Mouse (Mus musculus): ENCODE measurements around the gene Ccdc157.
"Not testable (repeated sequence)": the region's sequence is repeated elsewhere in the genome, so short reads cannot be mapped to it uniquely, and the experiment has no call there.

The Ccdc157 gene

DNA sequence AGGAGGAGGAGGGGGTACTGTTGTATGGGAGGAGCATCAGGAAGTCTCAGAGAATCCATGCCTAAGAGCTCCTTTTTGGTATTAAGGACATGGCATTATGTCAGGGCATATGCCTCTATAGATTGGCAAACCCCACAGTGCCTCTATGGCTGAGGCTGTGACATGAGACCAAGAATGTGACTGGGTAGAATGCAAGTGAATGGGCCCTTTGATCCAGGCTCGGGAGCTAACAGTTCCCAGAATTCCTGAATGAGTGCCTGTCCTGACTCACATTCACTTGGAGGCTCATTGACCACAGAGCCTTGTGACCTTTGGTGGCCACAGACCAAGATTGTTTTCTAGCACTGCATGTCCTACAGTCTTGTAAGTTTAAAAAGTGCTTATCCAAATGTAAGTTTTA, 22.0 kb upstream of the Ccdc157 start:
- DNase-seq (ENCODE audit: low spot score): no peak

DNA sequence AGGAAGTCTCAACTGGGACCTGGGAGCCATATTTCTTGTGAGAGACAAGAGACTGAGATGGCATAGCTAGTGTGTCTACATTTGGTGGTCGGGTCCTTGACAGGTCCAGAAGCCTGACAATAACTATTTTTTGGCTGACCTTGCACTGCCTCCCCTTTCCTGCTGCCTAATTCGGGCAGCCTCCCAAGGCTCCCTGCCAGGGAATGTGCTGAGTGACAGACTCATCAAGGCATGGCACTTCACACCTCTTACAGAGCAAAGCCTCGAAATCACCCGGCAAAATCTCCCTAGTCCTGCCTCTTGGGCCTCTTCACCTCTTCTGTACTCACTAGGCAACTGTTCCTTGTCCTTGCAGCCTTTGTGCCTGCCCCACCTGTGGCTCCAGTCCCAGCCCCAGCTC, 17.6 kb upstream of the Ccdc157 start:
- DNase-seq (ENCODE audit: low spot score): no peak

DNA sequence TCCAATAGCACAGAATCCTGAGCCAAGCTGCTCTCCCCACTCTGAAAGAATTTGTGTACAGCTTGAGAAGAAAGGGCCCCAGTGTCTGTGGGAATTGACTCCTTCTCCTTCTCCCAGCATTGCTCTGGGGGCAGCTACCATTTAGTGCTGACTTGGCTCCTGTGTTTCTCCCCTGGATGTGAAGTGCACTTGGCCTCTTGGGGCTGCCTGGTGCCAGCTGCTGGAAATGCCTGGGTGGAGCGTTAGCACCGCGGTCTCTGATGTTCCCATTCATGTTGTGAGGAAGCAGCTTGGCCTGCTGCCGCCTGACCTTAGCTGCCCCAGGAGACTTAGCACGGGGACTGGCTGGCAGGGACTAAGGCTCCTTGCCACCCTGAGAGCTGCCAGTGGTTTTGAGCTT, 14.5 kb upstream of the Ccdc157 start:
- no peak for DNase-seq (ENCODE audit: low spot score)

DNA sequence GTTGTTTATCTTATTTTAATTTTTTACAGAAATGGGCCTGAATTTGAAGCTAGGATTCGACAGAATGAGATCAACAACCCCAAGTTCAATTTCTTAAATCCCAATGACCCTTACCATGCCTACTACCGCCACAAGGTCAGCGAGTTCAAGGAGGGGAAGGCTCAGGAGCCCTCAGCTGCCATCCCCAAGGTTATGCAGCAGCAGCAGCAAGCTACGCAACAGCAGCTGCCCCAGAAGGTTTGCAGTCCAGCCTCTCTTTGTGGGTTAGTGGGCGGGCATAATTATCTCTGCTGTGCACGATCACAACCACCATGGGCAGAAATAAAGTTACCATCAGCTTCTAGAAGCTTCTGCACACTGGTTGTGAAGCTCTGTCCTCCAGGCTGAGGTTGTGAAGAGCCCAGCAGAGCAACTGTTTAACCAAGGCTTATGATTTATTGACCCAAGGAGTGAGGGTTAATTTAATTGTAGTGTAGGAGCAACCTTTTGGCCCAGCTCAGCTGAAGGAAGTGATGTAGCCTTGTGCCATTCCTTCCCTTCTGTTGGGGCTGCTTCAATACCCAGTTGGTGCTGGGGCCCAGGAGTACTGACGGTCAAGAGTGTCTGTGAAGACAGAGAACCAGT, 6.5 kb upstream of the Ccdc157 start:
- no peak for DNase-seq (ENCODE audit: low spot score)

DNA sequence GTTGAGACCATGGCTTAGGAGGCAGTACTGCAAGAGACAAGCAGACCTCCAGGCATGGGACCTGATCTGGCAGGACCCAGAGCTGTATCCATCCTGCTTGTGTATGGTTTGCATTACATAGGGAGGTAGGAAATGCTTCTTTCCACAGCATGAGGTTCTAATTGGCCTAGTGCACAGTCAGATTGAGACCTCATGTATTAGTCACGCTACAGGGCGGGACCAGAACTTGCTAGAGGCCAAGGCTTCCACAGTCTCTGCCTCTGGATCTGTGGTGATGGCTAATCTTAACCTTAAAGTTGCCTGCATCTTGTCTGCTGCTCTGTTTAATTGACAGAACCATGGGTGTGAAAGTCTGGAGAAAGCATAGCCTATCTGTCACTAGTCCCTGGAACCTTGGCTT, 4.6 kb upstream of the Ccdc157 start:
- no peak for DNase-seq (ENCODE audit: low spot score)

DNA sequence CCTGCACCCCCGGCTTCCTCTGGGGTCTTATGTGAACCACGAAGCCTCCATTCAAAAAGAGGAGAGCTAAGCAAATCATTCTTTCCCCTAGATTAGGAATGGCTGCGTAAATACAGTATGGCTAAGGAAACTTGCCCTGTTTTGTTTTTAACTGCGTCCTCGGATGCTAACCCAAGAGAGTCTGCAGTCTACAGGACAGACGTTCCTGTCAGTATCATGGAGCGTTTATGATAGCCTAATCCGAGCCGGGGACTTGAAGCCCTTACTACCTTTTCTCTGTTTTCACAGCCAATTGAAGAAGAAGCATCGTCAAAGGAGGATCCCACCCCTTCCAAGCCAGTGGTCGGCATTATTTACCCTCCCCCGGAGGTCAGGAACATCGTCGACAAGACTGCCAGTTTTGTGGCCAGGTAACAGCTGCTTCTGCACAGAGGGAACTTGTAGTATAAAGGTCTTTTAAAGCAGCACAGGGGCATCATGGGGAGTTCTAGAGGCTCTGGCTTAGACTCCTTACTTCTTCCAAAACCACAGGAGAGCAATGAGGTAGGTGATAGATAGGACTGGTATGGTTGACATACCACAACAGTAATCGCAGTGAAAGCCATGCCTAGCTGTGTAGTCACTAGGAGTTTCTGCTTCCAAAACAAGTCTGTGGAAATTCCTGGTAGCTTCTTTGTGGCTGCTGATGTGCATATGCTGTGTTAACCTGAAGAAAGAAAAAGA, 826 bp upstream of the Ccdc157 start:
- no peak for DNase-seq (ENCODE audit: low spot score)

DNA sequence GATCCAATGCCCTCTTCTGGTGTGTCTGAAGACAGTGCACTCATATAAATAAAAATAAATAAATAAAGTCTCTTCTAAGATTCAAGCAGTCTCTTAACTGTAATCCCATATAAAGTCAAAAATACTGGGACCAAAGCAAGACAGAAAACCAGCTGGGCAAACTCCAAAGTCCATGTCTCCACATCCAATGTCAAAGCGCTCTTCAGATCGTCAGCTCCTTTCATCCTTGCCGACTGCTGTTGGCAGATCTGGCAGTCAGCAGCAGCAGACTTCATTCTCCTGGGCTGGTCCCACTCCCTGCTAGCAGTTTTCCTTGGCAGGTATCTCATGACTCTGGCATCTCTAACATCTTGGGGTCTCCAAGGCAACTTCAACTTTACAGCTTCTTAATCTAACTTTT, 1.4 kb downstream of the Ccdc157 start:
- DNase-seq (ENCODE audit: low spot score): no peak

DNA sequence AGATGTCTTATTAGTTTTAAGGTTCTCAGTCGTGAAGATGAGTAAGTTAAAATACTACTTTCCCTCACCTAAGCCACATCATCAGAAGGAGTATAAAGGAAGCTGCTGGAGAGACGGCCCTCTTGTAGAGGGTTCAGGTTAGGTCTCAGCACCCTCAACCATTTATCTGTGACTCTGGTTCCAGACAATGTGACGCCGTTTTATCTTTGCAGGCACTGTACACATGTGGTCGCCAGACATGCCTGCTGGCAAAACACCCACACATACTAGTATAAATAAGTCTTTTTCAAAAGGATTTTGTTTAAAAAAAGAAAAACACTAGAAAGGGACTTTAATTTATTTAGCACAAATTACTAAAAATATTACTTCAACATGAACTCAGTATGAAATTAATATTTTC, 4.5 kb downstream of the Ccdc157 start:
- DNase-seq (ENCODE audit: low spot score): no peak

DNA sequence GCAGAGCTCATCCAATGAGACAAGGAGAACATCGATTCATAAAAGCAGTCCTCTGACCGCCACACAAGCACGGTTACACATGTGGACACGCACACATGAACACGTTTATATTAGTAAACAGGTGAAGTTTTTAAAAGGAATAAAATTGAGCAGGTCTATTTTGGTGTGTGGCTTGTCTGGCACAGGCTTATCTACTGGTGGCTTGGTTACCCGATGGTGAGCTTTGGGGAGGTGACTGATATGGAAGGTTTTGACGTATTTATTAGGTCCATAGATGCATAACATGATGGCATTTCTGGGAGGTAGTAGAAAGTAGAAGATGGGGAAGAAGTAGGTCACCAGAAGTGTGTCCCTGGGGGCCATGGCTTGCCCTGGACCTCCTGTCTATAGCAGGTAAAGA, 6.4 kb downstream of the Ccdc157 start:
- DNase-seq (ENCODE audit: low spot score): no peak

DNA sequence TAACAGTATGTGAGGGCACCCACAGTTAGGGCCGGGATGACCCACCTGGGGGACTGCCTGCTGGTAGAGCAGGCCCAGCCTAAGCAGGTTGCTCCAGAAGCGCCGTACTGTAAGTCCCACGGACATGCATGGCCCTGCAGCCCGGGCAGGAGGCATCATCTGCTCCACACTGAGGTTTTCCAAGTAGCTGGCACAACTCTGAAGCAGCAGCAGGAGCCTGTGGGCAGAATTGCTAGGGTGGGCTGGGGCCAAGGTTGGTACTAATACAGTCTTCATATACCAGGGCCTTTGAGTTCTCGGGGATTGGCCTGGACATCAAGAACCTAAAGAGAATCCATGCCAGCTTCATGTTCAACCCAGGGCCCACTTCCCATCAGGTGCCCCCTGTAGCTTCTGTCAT, 10.2 kb downstream of the Ccdc157 start:
- DNase-seq (ENCODE audit: low spot score): no peak

DNA sequence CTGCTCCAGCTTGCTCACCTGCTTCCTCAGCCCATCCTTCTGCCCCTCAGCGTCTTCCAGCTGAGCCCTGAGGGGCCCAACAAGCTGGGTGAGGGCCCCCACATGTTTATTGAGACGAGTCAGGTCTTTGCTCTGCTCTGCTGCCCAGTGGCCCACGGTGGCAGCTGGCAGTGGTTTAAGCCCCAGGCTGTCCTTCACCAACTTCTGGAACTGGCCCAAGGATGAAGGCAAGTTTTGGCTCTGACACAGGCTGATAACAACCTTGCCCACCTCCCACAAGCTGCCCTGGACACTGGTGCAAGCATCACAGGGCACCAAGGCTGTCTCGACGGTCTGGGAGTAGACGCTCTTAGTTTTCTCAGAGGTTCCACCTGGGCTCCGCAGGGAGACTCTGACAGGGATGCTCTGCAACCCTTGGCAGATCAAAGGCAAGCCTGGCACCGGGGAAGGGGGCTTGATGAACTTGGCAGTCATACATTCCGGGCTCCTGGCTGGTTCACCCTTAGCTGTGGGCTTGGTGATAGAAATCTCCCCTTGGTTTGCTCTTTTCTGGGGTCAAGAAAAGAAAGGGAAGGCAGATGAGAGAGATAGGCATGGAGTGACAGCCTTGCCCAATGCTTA, 11.4 kb downstream of the Ccdc157 start:
- DNase-seq (ENCODE audit: low spot score): no peak

DNA sequence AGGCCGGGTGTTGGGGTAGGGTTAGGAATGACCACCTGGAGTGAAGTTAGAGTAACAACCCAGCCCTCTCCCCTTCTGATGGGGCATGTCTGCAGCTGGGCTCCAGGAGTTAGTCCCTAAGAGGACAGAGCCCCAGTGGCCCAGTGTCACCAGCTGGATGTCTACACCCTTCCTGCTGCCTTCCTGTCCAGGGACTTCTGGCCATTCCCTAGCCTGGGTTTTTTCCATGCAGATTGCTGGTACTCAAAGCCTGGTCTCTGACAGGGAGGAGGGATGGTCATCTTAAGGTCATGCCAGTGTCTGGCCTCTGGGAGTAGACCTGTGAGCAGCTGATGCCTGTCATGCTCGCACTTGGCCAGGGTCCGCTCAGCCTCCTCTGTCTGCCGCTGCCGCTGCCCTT, 12.0 kb downstream of the Ccdc157 start:
- DNase-seq (ENCODE audit: low spot score): no peak

DNA sequence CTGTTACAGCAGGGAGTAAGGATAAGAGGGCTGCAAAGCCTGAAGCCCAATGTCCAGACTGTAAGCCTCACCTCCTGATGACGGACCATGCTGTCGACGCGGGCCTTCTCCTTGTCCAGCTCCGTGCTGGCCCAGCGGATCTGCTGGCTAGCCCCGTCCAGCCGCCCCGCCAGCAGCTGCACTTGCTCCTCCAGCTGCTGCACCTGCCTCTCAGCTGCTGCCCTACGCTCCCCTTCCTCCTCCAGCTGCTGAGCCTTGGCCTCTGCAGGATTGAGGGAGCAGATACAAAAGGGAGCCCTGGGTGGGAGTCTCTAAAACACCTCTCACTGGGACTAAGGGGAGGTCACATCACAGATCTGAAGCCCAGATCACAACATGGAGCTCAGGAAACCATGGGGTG, 13.0 kb downstream of the Ccdc157 start:
- no peak for DNase-seq (ENCODE audit: low spot score)

DNA sequence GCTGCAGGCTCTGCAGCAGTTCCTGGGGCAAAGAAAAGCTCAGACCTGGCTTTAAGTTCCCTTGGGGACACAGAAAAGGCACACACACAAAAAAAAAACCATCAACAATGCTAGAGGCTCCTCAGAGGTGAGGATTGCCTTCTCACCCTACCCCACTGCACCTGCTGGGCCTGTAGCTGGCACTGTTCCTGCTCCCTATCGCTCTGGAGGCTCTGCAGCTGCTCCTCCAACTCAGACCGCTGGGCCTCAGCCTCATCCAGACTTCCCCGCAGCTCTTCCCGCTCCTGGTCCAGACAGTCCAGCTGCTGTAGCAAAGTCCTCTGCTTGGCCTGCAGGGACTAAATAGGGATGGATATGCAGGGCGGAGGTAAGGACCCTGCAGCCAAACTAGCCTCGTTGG, 13.7 kb downstream of the Ccdc157 start:
- no peak for DNase-seq (ENCODE audit: low spot score)

DNA sequence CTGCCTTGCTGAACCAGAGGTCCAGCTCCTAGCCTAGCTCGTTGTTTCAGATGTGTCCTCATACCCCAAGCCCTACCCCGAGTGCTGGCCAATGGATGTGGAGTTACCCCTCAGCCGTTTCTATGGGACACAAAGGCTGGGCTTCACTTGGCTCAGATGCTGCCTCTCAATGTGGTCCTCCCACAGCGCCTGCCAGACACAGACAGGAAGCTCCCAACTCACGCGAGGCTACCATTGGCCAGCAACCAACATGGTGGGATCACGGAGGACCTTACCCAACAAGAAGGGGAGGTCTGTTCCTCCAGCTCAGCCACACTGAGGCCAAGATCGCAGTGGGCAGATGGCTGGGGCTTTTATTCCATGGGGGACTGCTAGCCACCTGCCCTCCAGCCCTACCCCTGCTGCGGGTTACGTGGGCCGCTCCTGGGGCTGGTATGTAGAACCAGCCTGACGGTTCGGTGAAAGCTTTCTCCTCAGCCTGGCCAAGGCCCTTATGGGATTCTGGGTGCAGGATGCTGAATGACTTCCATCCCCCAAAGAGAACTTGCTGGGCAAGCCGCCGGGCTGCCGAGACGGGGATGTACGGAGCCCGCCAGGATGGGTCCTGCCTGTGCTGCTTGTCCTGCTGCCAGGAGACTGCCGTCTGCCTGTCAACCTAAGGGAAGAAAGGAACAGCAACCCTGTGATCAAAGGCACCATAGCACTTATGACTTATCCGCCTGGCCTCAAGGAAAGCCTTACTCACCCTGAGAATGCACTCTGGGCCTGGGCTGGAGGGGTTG, 16.6 kb downstream of the Ccdc157 start:
- DNase-seq (ENCODE audit: low spot score): no peak

DNA sequence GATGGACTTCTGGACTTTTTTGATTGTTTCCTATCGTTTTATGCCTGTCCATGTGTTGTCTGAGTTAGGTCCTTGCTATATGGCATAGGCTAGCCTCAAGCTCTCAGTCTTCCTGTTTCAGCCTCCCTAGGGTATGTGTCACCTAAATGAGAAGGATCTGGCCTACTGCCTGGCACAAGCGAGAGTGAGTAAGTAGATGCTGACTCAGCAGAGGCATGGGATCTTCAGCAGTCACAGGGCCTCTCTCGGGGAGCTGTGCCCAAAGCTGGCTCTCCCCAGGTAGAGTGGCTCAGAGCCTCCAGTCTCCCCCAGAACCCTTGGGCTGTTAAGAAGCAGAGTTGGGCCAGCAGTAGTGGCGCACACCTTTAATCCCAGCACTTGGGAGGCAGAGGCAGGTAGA, 17.7 kb downstream of the Ccdc157 start:
- DNase-seq (ENCODE audit: low spot score): no peak

DNA sequence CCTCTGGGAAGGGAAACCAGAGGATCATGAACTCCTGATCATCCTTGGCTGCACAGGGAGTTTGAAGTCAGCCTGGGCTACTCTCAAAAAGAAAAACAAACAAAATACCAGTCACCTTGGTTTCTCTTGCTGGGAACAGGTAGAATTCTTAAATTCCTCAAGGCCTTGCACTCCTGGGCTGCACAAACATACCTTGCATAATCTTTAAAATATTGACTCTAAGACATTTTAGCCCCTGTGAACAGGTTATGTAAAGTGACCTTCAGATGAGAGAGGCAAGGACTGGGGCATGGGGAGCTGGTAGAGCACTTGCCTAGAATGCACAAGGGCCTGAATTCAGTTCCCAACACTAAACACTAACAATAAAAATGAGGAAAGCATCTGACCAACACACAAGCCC, 18.6 kb downstream of the Ccdc157 start:
- no peak for DNase-seq (ENCODE audit: low spot score)

DNA sequence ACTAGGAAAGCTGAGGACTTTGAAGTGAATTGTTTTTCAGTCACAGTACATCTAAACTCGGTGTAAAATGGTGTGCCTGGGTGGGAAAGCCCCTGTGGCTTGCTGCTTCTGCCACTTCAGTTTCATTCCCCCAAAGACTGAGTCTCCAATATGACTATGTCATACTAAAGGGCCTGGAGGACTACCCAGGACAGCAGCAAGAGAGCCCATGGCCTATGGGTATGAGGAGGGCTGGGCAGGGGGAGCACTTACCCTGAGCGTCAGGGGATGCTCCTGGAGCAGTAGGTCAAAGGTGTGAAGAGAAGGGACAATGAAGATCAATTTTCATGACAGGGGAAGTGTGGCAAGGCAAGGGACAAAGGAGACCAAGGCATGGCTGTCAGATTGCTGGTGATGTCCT, 21.1 kb downstream of the Ccdc157 start:
- no peak for DNase-seq (ENCODE audit: low spot score)

DNA sequence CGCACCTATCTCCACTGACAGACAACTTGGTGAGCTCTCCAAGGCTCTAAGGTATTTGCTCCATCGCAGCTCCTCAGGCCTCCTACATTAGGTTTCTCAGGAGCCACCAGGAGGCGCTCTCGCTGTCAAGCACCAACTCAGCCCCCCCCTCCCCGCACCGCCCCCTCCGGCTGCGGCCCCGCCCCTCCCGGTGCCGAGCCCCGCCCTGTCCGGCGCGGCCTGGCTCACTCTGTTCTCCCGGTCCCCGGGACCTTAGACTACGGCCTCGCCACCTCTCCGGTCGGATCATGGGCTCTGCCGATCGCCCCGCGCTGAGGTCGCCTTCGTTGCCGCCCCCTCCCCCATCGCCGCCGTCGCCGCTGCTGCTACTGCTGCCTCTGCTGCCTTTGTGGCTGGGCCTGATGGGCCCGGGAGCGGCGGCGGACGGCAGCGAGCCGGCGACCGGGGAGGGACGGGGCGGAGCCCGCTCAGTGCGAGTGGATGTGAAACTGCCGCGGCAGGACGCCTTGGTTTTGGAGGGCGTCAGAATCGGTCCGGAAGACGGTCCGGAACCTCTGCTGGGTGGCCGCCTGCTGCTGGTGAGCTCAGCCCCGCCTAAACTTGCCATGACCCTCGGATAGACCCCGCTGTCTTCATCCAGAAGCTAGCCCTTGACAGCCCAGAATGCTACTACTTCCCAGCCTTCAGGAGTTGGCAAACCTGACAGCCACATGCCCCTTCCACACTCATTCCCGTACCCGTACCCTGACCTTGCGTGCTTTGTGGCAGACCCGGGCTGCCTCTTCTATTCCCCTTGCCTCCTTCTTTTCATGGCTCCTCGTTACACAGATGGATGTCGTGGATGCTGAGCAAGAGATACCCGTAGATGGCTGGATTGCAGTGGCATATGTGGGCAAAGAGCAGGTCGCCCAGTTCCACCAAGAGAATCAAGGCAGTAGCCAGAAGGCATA, 24.8 kb downstream of the Ccdc157 start, which contains the start of gene Rnf215:
Rnf215 (plus strand) TSS at position 217 of the 950 bp plus-strand sequence.
- peak; percentile 55 for DNase-seq (ENCODE audit: low spot score)

DNA sequence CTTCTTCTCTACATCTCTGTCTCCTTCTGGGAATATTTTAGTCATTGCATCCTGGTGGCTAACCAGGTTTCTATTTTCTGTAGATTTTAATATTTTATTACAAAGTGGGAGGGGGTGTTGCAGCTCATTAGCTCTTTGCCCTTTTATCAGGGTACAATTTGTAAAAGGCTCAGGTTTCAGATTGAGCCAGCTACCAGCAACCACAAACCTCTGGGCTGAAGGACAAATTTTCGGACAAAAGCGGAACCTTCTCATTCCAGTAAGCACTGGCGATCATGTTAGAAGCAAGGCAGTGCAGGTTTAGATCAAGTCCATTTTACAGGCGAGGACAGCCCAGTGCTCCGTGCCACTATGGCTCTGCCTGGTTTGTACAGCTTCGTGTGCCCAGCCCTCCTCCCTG, 25.7 kb downstream of the Ccdc157 start:
- no peak for DNase-seq (ENCODE audit: low spot score)

DNA sequence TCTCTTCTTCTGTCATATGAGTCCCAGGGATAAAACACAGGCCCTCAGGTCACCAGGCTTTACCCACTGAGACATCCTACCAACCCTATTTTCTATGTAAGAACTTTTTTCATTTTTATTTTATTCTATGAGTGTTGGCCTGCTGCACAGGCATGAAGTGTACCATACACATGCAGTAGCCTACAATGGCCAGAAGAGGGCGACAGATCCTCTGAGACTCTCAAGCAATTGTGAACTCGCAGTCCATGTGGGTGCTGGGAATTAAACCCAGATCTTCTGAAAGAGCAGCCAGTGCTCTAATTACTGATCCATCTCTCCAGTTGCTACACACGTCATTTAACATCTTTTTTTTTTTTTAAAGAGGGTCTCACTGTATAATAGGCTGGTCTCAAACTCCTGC, 26.6 kb downstream of the Ccdc157 start:
- DNase-seq (ENCODE audit: low spot score): no peak

DNA sequence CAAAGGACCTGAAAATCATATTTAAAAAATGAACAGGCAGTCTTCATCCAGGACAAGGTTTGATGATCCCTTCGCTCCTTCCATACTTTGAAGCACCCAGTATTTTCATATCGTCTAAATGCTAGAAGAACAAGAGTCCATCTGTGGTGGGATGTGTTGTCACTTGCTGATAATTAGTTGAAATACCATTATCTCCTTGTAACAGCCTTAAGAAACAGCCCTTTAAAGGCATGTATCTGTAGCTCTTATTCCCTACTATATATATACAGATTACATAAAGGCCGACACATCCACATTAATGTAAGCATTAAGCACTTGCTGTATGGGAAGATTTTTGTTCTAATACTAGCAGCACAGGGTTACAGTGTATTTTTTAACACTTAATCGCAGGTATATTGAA, 31.6 kb downstream of the Ccdc157 start:
- DNase-seq (ENCODE audit: low spot score): not testable (repeated sequence)

Data from layer of hippocampus, adult 9-10 months (tissue).